Mouse (Mus musculus) embryonic facial prominence, embryonic 10.5 days (tissue): ENCODE results near the gene Stxbp5l. TPM values are rescaled to one million over a fixed set of nuclear protein-coding genes. Genes with fewer than 3 reads are reported as not detected.
"Not testable (repeated sequence)": the region's sequence is repeated elsewhere in the genome, so short reads cannot be mapped to it uniquely, and the experiment has no call there.

Source experiments
- DNase-seq: peaks from one replicate; pipeline ENCODE4 v3.0.0-alpha.2; 2017; ENCODE audit warnings: low spot score
- H3K27ac ChIP-seq: fragments of 300-500 bp; sonication (generic); replicated peaks from 2 replicates; pipeline ENCODE4 v1.5.1; 2016; ENCODE audit warnings: mild to moderate bottlenecking
- H3K27me3 ChIP-seq: fragments of 300-500 bp; sonication (generic); replicated peaks from 2 replicates; pipeline ENCODE4 v1.6.1; 2016; ENCODE audit warnings: low read depth, mild to moderate bottlenecking; ENCODE audit not compliant: poor library complexity, severe bottlenecking
- H3K36me3 ChIP-seq: fragments of 300-500 bp; sonication (generic); replicated peaks from 2 replicates; pipeline ENCODE4 v1.6.1; 2016; ENCODE audit warnings: mild to moderate bottlenecking, moderate library complexity
- H3K4me1 ChIP-seq: fragments of 300-500 bp; sonication (generic); 2 replicates; pipeline ENCODE4 v1.6.1; 2016
- H3K4me3 ChIP-seq: fragments of 300-500 bp; sonication (generic); 2 replicates; pipeline ENCODE4 v1.5.1; 2016; ENCODE audit warnings: mild to moderate bottlenecking, moderate library complexity
- H3K9me3 ChIP-seq: fragments of 300-500 bp; sonication (generic); 2 replicates; pipeline ENCODE4 v1.6.1; 2016; ENCODE audit warnings: mild to moderate bottlenecking
- WGBS: fragments of 180-500 bp; shearing (Covaris S2); methylation state at CpG from one replicate; pipeline ENCODE4 v1.1.7; 2016; 5-methylcytosine and 5-hydroxymethylcytosine counted together
- polyA plus RNA-seq: library from polyadenylated mRNA; unstranded; fragments of >200 nt; fragmentation: Nextera tagmentation; extraction: Ambion mirVana; gene quantifications from 2 replicates; pipeline ENCODE4 v1.2.1, GENCODE M21; 2016

Stxbp5l gene
- polyA plus RNA-seq, 1 experiment from 2014 or later = 1.00 TPM

- no peaks in the 10 kb centered on the region for H3K27me3 ChIP-seq
- H3K4me3 ChIP-seq = no peak overlapping the region
- H3K36me3 ChIP-seq = no peaks in the 10 kb centered on the region
- no peak overlapping the region for H3K27ac ChIP-seq
- DNase-seq = no peak
- H3K9me3 ChIP-seq = no peaks in the 10 kb centered on the region
- 95% methylated on average over 1 of the region's 1 CpGs for WGBS
- no peaks in the 10 kb centered on the region for H3K4me1 ChIP-seq
These were observed 165.6 kb downstream of the Stxbp5l start for GRCm38 (mm10) chr16:37219151-37219550.

- Histone ChIP-seq H3K36me3 (no peaks in the 10 kb centered on the region), H3K27ac (no peak overlapping the region), H3K27me3 (no peaks in the 10 kb centered on the region), H3K4me1 (no peaks in the 10 kb centered on the region), H3K4me3 (no peak overlapping the region), H3K9me3 (no peaks in the 10 kb centered on the region)
- DNase-seq = no peak
These were observed 176.0 kb downstream of the Stxbp5l start for GRCm38 (mm10) chr16:37208783-37209182.

- Histone ChIP-seq H3K27ac (no peak overlapping the region), H3K4me1 (no peaks in the 10 kb centered on the region), H3K27me3 (no peaks in the 10 kb centered on the region), H3K4me3 (no peak overlapping the region), H3K36me3 (no peaks in the 10 kb centered on the region), H3K9me3 (no peaks in the 10 kb centered on the region)
- no peak for DNase-seq
These were observed 190.6 kb downstream of the Stxbp5l start for GRCm38 (mm10) chr16:37194152-37194551.

GRCm38 (mm10) chr16:37125190-37125589 is 259.6 kb downstream of the Stxbp5l start:
- 93% methylated on average over 1 of the region's 1 CpGs for WGBS

GRCm38 (mm10) chr16:37109285-37109684 is 275.5 kb downstream of the Stxbp5l start:
- 45% methylated on average over 3 of the region's 3 CpGs for WGBS
- Histone ChIP-seq H3K27me3 (no peaks in the 10 kb centered on the region), H3K4me3 (no peak overlapping the region), H3K27ac (no peak overlapping the region), H3K36me3 (no peaks in the 10 kb centered on the region), H3K9me3 (no peaks in the 10 kb centered on the region), H3K4me1 (peaks cover 3% of the 10 kb centered on the region)
- DNase-seq = peak; percentile 50

More at GRCm38 (mm10) chr16:37125190-37125589, 259.6 kb downstream of the Stxbp5l start:
- H3K36me3 ChIP-seq, H3K4me3 ChIP-seq, H3K27me3 ChIP-seq, H3K9me3 ChIP-seq, H3K4me1 ChIP-seq, DNase-seq, H3K27ac ChIP-seq: not testable (repeated sequence)

GRCm38 (mm10) chr16:37108763-37109162 is 276.0 kb downstream of the Stxbp5l start:
- no peaks in the 10 kb centered on the region for H3K27me3 ChIP-seq
- no peak overlapping the region for H3K27ac ChIP-seq
- peaks cover 3% of the 10 kb centered on the region for H3K4me1 ChIP-seq
- no peak for DNase-seq
- H3K9me3 ChIP-seq = no peaks in the 10 kb centered on the region
- H3K4me3 ChIP-seq = no peak overlapping the region
- WGBS = 27% methylated on average over 5 of the region's 5 CpGs
- H3K36me3 ChIP-seq = no peaks in the 10 kb centered on the region

- no peaks in the 10 kb centered on the region for H3K4me1 ChIP-seq
- peaks cover 92% of the 10 kb centered on the region for H3K36me3 ChIP-seq
- H3K27ac ChIP-seq = no peak overlapping the region
- H3K9me3 ChIP-seq = no peaks in the 10 kb centered on the region
- no peak overlapping the region for H3K4me3 ChIP-seq
- H3K27me3 ChIP-seq = no peaks in the 10 kb centered on the region
- no peak for DNase-seq
- 90% methylated on average over 4 of the region's 4 CpGs for WGBS
These were observed 290.5 kb downstream of the Stxbp5l start for GRCm38 (mm10) chr16:37094169-37094833.

- Histone ChIP-seq H3K27ac (no peak overlapping the region), H3K36me3 (peaks cover 85% of the 10 kb centered on the region), H3K4me3 (no peak overlapping the region), H3K27me3 (no peaks in the 10 kb centered on the region), H3K9me3 (no peaks in the 10 kb centered on the region), H3K4me1 (no peaks in the 10 kb centered on the region)
- WGBS = 96% methylated on average over 1 of the region's 1 CpGs
- DNase-seq = no peak
These were observed 295.1 kb downstream of the Stxbp5l start for GRCm38 (mm10) chr16:37089648-37090047.

- DNase-seq = no peak
- Histone ChIP-seq H3K36me3 (peaks cover 60% of the 10 kb centered on the region), H3K27me3 (no peaks in the 10 kb centered on the region), H3K27ac (no peak overlapping the region), H3K9me3 (no peaks in the 10 kb centered on the region), H3K4me1 (no peaks in the 10 kb centered on the region), H3K4me3 (no peak overlapping the region)
- WGBS = 92% methylated on average over 5 of the region's 5 CpGs
These were observed 312.4 kb downstream of the Stxbp5l start for GRCm38 (mm10) chr16:37072354-37072753.

Other genes starting within 250 kb of the Stxbp5l start
- 44.9 and 49.6 TPM in 2 replicates for gene Gtf2e1, start 154.8 kb upstream of the Stxbp5l start, polyA plus RNA-seq
- gene Rabl3, start 154.9 kb upstream of the Stxbp5l start, polyA plus RNA-seq = 34.5 and 36.2 TPM in 2 replicates
- 0.09 and 0.16 TPM in 2 replicates for gene Hgd, start 195.2 kb upstream of the Stxbp5l start, polyA plus RNA-seq